Mouse (Mus musculus): ENCODE data around the gene Sgms2. TPM values are rescaled to one million over a fixed set of nuclear protein-coding genes. Genes with fewer than 3 reads are reported as not detected.

Gene Sgms2
- polyA plus RNA-seq, 1 experiment = not detected

DNA sequence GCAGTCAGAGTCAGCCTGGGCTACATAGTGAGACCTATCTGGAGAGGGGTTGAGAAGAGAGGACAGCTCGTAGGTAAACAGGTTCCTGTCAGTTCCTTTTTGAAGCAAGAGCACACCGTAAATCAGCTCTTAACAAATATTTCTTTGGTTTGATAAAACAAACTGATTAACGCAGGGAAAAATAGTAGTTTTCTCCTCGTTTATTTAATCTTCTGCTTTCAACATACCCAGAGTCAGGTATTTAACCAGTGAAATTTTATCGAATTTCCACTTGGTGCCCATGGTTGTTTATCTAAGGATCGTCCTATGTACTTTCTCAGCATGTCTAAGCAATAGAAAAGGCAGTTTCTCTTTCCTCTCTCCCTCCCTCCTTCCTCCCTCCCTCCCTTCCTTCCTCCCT lies 2.0 kb upstream of the Sgms2 start:
- TF ChIP-seq GATA1 (IDR thresholded peaks at IDR 0.05; ENCODE audit: low read length) = no peak

DNA sequence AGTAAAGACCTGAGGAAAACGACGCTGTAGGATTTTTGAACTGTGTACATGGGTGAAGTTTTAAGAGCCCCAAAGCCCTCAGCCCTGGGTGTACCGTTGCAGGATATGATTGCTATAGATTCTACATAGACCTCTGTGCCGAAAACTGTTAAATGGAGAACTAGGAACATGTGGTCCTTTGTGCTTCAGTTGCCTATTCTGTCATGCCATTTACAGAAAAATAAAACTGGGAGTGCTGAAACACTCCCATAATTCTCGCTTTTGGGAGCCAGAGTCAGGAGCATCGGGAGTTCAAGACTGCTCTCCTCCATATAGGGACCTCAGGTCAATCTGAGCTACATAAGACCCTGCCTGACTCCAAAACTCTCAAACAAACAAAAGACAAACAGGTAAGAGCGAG lies 769 bp upstream of the Sgms2 start:
- TF ChIP-seq GATA1 (IDR thresholded peaks at IDR 0.05; ENCODE audit: low read length) = no peak

DNA sequence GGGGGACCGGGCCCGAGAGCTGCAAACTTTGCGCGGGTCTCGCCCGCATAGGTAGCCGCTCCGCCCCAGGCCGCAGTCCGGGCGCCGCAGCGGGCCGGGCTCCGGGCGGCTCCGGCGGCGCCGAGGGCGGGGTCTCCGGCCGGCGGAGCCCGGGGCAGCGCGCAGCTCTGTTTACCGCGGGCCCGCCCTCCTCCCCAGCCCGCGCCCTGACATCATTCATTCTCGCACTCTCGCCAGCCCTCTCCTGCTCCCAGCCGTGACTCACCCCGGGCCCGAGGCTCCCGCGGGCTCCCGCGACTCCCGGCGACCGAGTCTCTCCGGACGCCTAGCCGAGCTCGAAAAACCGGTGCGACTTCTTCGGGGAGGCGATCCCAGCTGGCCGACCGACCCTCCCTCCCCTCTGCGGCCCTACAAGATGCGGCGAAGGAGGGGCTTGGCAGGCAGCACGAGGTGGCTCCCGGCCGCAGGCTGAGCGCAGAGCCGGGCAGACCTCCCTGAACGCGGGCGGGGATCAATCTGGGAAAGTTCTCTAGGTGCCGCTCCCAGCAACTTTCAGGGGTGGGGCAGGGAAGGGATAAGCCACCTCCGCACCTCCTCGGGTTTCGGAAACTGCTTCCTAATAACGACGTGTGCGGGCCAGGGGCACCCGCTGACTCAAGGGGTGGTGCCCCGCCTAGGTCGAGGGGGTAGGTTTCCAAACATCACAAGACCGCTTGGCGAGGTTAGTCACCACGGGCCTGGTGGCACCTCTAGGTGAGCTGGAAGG lies 885 bp downstream of the Sgms2 start:
- no peak for TF ChIP-seq GATA1 (IDR thresholded peaks at IDR 0.05; ENCODE audit: low read length)

DNA sequence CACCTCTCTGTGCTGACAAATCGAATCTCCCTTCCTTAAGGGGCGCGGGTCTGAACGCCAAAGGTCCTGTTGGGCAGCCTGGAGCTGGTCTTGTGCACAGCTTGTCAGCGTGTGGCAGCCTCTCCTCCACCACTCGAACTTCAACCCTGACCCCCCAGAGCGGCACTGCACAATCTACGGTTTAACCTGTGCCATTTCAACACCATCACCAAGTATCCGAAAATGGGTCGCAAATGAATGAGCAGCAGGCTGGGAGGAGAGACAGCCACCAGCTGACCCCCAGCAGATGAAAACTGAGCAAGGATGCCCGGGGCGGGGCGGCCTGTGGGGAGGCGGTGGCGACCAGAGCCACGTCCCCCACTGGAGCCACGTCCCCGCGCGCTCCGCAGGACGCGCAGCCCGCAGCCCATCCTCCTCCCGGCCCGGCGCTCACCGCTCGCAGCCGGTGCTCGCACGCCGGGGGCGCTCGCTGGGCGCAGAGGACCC lies 1.5 kb downstream of the Sgms2 start:
- no peak for TF ChIP-seq GATA1 (IDR thresholded peaks at IDR 0.05; ENCODE audit: low read length)

DNA sequence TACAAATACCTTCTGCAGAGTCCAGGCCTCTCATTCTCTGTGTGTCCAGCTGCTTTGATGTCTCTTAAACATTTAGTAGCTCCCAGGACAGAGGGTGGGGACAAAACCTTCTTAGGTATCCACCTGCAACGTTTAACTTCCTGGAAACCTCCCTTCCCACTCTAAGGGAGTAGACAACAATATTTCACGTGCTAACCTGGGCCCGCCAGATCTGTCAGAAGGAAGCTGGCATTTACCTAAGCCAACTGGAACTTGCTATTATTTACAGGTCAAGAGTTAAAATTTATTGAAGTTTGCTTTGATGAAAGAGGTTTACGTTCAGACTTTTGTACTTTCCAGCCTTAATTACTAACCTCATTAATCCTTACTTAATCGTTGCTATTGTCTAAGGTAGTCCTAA lies 2.2 kb downstream of the Sgms2 start:
- no peak for TF ChIP-seq GATA1 (IDR thresholded peaks at IDR 0.05; ENCODE audit: low read length)

DNA sequence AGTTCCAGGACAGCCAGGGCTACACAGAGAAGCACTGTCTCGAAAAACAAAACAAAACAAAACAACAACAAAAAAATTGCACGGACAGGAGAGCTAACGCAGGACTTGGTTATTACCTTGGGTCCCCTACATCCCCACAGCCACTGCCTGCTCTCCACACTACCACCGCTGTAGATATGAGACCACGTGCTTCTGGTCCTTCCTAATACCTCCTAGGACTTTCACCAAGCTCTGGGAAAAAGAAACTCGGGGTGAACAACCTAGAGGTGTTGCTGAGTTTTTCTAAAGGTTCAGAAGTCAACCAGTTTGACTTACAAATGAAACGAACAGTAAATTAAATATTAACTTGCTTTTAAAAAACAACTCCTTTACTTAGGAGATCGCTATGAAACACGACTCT lies 2.8 kb downstream of the Sgms2 start:
- no peak for TF ChIP-seq GATA1 (IDR thresholded peaks at IDR 0.05; ENCODE audit: low read length)

DNA sequence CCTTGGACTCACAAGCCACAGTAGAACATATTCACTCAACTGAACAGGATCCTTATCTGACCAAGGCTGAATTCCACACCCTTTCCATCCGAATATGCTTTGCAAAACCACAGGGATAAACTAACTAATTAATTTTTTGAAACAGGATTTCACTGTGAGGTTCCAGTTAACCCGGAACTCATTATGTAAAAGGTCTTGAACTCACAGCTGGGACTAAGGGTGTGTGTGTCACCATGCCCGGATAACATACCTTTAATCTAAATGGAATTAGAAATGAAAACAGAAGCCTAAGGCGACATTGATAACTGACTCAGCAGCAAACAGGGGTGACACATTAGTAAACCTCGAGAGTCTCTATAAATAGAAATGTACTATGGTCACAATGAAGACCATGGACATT lies 5.8 kb downstream of the Sgms2 start:
- no peak for TF ChIP-seq GATA1 (IDR thresholded peaks at IDR 0.05; ENCODE audit: low read length)

DNA sequence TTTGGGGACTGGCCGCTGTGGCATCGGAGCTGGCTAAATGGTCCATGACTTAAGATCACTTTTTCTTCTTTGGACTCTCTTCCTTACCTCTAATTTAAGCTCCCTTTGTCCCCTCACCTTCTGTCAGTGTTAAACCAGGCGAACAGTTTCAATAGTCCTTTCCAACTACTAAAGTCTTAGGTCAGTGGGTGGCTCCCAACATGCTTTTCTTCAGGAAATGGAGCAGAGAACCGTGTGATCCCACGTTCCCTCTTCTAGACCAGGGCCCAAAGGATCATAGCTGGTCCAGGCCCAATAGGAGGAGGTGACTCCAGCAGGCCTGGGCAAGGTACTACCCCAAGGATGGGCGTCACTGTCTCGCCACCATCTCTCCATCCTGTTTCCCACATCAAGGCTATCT lies 7.6 kb downstream of the Sgms2 start:
- no peak for TF ChIP-seq GATA1 (IDR thresholded peaks at IDR 0.05; ENCODE audit: low read length)

DNA sequence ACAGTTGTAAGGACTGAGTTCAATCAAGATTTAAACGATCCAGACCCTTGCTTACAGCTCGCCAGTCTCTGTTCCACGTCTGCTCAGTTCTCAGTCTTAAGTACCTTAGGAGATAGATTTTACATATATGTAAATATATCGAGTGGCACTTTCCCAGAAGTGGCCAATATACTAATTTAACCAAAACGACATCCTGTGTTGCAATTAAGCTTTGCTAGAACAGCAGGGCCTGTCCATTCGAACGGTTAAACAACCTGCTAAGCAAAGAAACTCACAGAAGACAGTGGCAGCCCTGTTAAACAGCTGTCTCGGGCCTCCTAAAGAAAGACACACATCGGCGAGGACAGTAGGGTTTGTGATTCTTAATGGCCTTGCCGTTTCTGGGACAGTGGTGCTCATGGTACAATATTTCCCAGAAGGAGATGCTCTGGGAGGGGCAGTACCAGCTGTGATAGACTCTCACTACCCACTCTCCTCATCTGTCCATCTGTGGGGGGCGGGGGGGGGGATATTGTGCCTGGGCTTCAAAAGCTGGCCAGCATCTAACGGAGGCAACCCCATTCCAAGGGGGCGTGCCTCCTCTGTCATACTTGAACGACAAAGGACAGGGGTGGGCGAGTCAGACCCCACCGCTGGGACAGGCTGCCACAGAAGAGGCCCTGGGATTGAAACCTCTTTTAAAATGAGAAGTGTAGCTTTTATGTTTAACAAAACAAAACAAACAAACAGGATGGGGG lies 9.1 kb downstream of the Sgms2 start:
- no peak for TF ChIP-seq GATA1 (IDR thresholded peaks at IDR 0.05; ENCODE audit: low read length)

DNA sequence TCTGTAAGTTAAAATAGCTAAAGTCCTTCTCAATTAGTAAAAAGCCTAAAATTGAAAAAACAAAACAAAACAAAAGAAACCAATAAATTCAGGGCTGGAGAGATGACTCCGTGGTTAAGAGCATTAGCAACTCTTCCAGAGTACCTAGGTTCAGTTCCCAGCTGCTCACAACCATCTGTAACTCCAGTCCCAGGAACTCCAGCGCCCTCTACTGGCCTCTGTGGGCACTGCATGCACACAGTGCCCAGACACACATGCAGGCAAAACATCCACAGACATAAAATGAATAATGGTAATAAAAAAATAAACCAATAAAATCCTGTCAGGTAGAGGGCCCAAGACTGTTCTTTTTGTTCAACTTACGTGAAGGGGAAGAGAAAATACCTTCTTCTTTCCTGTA lies 10.6 kb downstream of the Sgms2 start:
- no peak for TF ChIP-seq GATA1 (IDR thresholded peaks at IDR 0.05; ENCODE audit: low read length)

DNA sequence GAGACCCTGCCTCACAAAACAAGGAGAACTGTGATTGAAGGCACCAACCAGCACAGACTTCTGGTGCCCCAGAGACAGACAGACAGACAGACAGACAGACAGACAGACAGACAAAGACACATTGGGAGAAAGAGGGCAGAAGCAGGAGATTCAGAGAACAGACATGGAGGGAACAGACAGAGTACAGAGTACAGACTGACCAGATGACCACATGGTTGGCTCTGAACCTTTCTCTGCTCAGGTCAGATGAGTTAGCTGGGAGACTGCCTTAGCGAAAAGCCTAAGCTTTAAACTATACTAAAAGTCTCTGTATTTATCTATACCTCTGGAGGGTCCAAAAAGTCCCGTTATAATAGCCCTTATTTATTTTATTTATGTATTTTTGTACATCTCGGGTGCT lies 11.8 kb downstream of the Sgms2 start:
- TF ChIP-seq GATA1 (IDR thresholded peaks at IDR 0.05; ENCODE audit: low read length) = no peak

DNA sequence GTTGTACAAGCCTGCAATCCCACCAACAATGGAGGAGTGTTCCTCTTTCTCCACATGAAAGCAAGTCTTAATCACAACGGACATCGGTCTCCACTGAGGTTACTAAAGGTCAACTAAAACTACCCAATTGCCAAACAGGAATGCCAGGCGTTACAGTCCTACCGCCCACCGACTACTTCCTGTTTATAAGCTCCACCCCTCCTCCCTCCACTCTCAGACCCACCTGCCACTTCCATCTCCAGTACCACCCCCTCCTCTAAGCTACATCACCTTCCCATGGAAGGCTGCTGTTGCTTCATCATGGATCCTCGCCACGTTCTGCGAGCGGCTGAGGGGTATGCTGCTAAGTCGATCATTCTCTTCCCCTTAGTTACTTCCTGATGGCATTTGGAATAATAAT lies 15.2 kb downstream of the Sgms2 start:
- TF ChIP-seq GATA1 (IDR thresholded peaks at IDR 0.05; ENCODE audit: low read length) = no peak

DNA sequence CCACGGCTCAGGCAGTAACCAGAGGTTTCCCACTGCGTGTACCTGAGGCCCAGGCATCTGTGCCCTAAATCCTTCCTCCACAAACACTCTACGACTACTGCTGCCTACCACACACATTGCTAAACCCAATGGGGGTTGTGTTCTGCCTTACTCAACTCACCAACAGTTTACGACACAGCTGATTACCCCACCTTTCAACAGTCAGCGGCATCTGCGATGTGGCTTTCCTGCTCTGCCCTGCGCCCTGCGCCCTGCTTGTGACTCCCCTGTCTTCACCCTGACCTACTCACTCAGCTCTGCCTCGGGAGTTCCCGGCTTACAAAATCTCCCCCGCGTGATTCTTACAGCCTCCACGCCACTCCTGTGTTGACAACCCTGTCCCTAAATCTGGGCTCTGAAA lies 16.7 kb downstream of the Sgms2 start:
- TF ChIP-seq GATA1 (IDR thresholded peaks at IDR 0.05; ENCODE audit: low read length) = no peak

DNA sequence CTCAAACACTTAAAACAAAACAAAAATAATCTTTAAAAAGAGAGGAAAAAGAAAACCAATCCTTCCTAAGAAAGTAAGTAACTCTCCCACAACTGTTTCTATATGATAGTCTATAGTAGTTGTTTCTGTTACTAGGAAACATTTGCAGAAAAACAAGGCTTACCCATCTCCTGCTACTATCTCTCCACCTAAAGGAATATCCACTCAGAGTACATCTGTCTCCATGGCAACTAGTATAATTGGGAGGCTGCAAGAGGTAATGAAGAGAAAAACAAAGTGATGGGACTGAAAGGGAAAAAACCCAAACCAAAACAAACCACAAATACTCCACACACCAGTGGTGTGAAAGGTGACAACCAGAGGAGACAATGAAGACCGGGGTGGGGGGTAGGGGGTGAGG lies 17.7 kb downstream of the Sgms2 start:
- TF ChIP-seq GATA1 (IDR thresholded peaks at IDR 0.05; ENCODE audit: low read length) = no peak

DNA sequence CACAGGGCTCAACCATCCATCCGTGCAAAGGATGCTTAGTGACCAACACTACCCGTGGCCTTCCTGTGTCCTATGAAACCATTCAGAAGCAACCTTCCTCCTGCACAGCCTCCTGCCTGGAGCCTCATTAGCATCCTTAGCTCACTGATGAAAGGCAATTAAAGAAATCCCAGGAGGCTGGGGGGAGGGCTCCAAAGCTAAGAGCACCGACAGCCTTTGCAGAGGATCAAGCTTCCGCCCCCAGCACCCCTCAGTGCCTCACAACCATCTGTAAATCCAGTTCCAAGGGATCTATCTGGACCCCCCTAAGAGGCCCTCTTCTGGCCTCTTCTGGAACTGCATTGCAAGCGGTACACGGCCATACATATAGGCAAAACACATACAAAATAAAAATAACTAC lies 19.4 kb downstream of the Sgms2 start:
- TF ChIP-seq GATA1 (IDR thresholded peaks at IDR 0.05; ENCODE audit: low read length) = no peak

DNA sequence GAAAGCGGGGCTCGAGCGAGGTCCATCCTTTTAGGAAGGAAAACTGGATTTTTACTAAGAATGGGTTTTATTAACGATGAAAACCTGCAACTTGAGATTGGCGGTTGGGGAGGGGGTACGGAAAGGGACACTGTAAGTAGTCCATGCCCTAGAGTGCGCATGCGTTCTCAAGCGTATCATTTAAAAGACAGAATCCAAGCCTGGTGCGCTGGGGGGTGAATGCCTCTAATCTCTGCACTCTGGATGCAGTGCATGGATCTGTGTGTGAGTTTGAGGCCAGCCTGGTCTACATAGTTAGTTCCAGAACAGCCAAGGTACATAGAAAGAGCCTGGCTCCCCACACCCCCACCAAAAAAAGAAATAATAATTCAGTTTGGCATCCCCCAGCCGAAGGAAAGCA lies 19.8 kb downstream of the Sgms2 start:
- TF ChIP-seq GATA1 (IDR thresholded peaks at IDR 0.05; ENCODE audit: low read length) = no peak

DNA sequence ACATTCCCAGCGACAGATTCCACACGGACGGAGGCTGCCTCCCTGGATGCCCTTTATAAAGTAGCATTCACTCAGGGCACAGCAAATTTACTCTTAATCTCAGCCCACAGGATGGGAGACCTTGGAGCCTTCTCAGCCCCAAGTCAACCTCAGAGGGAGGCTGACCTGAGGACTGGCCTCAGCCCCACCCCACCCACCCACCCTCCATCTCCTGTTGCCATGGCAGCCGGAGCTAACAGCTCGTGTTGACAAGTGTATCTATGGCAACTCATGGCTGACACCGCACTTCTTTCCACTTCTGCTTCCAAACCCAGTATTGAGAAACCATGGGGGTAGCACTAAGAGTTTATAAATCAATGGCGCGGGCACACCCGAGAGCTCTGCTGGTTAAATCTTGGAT lies 20.4 kb downstream of the Sgms2 start:
- TF ChIP-seq GATA1 (IDR thresholded peaks at IDR 0.05; ENCODE audit: low read length) = no peak

Measured in G1E-ER4 (cell line).